Mouse (Mus musculus): ENCODE results near the gene Carns1. TPM values are rescaled to one million over a fixed set of nuclear protein-coding genes. Genes with fewer than 3 reads are reported as not detected.
"Not testable (repeated sequence)": the region's sequence is repeated elsewhere in the genome, so short reads cannot be mapped to it uniquely, and the experiment has no call there.

Carns1 gene
- total and polyA plus RNA-seq, 3 experiments, result 1.7 to 4.0 (median 3.8) TPM

DNA sequence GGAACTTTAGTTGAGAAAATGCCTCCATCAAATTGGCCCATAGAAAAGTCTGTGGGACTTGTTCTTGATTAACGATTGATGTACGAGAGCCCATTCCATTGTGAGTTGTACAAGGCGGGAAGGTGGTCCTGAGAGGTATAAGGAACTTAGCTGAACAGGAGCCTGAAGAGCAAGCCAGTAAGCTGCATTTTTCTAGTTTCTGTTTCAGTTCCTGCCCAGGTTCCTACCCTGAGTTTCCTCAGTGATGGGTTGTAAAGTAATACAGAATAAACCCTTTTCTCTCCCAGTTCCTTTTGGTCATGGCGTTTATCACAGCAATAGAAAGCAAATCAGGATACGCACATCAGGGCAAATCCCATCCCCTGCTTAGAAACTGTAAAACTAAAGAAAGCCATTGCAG, 37.4 kb downstream of the Carns1 start:
- Histone ChIP-seq H3K9me3 (replicated peaks; ENCODE audit: low read length) (no peaks in the 10 kb centered on the region), H3K4me3 (replicated peaks in 1 of 3; ENCODE audit: low read depth in 2 of 3, low read length in 2 of 3, poor library complexity in 1 of 3) (no peak overlapping the region), H3K27ac (ENCODE audit: insufficient read depth, low read depth) (no peak overlapping the region; the same call in 1 of the 2 replicates), H3K27me3 (replicated peaks) (no peaks in the 10 kb centered on the region), H3K79me2 (replicated peaks; ENCODE audit: control insufficient read depth, extremely low read depth, insufficient read depth, poor library complexity, severe bottlenecking) (no peaks in the 10 kb centered on the region; the same call in 1 of the 2 replicates), H3K9ac (ENCODE audit: insufficient read depth, low read depth) (no peak overlapping the region), H3K4me2 (ENCODE audit: insufficient read depth, low read depth, poor library complexity, severe bottlenecking) (peak overlapping the region; percentile 42), H3K36me3 (replicated peaks in 1 of 2; ENCODE audit: control insufficient read depth in 1 of 2, insufficient read depth in 1 of 2, low read length in 1 of 2) (peaks cover 4 to 56% of the 10 kb centered on the region in 2 experiments), H3K4me1 (ENCODE audit: control insufficient read depth in 1 of 2, insufficient read depth in 2 of 2) (peaks cover 38 to 91% of the 10 kb centered on the region in 2 experiments)
- in situ Hi-C loops (cut with MboI; ENCODE audit: low pct_ligation_motif_present, low pct_unique_long_range_greater_than_20kb, low sequenced_read_pairs), result no loop called here
- dilution Hi-C loops (cut with MboI; ENCODE audit: extremely low pct_ligation_motif_present, extremely low pct_unique_long_range_greater_than_20kb, low sequenced_read_pairs), result no loop called here
- peak; percentile 43 for DNase-seq (ENCODE audit: extremely low read depth)
- TF ChIP-seq E2F4 (IDR thresholded peaks at IDR 0.05; ENCODE audit: insufficient replicate concordance, low read depth, low read length) (peak; percentile 34; the same call in 1 of the 2 replicates), GABPA (IDR thresholded peaks at IDR 0.05; ENCODE audit: insufficient replicate concordance, low read depth, low read length) (no peak), EP300 (IDR thresholded peaks at IDR 0.05; ENCODE audit: low read length) (peak; percentile 86), IRF4 (IDR thresholded peaks at IDR 0.05; ENCODE audit: low read depth, low read length) (peak; percentile 85)

DNA sequence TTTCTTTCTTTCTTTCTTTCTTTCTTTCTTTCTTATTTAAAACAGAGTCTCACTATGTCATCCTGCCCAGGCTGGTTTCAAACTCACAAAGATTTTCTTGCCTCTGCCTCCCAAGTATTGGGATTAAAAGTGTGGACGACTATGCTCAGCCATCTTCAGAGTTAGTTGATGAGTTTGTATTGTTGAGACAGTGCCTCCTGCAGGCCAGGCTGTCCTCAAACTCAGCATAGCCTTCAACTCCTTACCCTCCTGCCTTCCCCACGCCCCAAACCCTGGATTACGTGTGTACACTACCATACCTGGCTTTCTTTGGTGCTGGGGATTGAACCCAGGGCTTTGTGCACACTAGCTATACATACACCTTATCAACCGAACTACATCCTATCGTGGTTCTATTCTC, 38.8 kb downstream of the Carns1 start:
- Histone ChIP-seq H3K9me3 (replicated peaks; ENCODE audit: low read length) (no peaks in the 10 kb centered on the region), H3K4me3 (replicated peaks in 1 of 3; ENCODE audit: low read depth in 2 of 3, low read length in 2 of 3, poor library complexity in 1 of 3) (peak overlapping the region in 1 of 3 experiments; percentile 8), H3K9ac (ENCODE audit: insufficient read depth, low read depth) (peak overlapping the region; percentile 7; the same call in 1 of the 2 replicates), H3K79me2 (replicated peaks; ENCODE audit: control insufficient read depth, extremely low read depth, insufficient read depth, poor library complexity, severe bottlenecking) (no peaks in the 10 kb centered on the region; the same call in 1 of the 2 replicates), H3K36me3 (replicated peaks in 1 of 2; ENCODE audit: control insufficient read depth in 1 of 2, insufficient read depth in 1 of 2, low read length in 1 of 2) (peaks cover 16 to 59% of the 10 kb centered on the region in 2 experiments), H3K4me1 (ENCODE audit: control insufficient read depth in 1 of 2, insufficient read depth in 2 of 2) (peaks cover 36 to 91% of the 10 kb centered on the region in 2 experiments), H3K4me2 (ENCODE audit: insufficient read depth, low read depth, poor library complexity, severe bottlenecking) (no peak overlapping the region), H3K27me3 (replicated peaks) (no peaks in the 10 kb centered on the region), H3K27ac (ENCODE audit: insufficient read depth, low read depth) (peak overlapping the region; percentile 44)
- no peak for TF ChIP-seq EP300 (IDR thresholded peaks at IDR 0.05; ENCODE audit: low read length)
- no peak for TF ChIP-seq KAT2A (IDR thresholded peaks at IDR 0.05; ENCODE audit: insufficient replicate concordance, low read length)
- TF ChIP-seq SMC3 (IDR thresholded peaks at IDR 0.05; ENCODE audit: low read depth, low read length), result peak; percentile 48; the same call in 1 of the 2 replicates
- peak; percentile 23 for TF ChIP-seq RAD21 (IDR thresholded peaks at IDR 0.05; ENCODE audit: low read depth, low read length)
- peak; percentile 30; the same call in 1 of the 2 replicates for TF ChIP-seq TCF12 (IDR thresholded peaks at IDR 0.05; ENCODE audit: low read depth, low read length)
- TF ChIP-seq CTCF (conservative IDR thresholded peaks at IDR 0.05 in 1 of 2, IDR thresholded peaks at IDR 0.05 in 1 of 2; ENCODE audit: low read depth in 2 of 2, low read length in 2 of 2), result peak; percentile 6 to 73; a peak in 3 of 4 replicates
- peak; percentile 69 for DNase-seq (ENCODE audit: extremely low read depth)
- in situ Hi-C loops (cut with MboI; ENCODE audit: low pct_ligation_motif_present, low pct_unique_long_range_greater_than_20kb, low sequenced_read_pairs) (no loop called here), dilution Hi-C loops (cut with MboI; ENCODE audit: extremely low pct_ligation_motif_present, extremely low pct_unique_long_range_greater_than_20kb, low sequenced_read_pairs) (no loop called here)

DNA sequence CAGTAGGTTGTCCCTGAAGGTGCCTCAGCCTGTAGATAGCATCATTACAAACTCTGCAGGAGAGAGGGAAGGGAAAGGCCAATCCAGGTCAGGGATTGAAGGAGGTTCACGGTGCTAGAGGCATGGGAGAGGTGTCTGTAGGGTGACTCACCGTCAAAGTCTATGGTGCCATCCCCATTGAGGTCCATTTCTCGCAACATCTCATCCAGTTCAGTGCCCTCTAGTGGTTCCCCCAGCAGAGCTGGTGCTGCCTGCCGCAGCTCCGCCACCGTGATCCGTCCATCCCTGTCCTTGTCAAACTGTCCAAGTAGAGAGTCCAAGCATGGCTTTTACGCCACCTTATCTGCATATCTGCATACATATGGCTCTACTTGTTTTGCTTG, 39.3 kb downstream of the Carns1 start:
- dilution Hi-C loops (cut with MboI; ENCODE audit: extremely low pct_ligation_motif_present, extremely low pct_unique_long_range_greater_than_20kb, low sequenced_read_pairs); H3K27me3 ChIP-seq (replicated peaks); H3K9me3 ChIP-seq (replicated peaks; ENCODE audit: low read length); in situ Hi-C loops (cut with MboI; ENCODE audit: low pct_ligation_motif_present, low pct_unique_long_range_greater_than_20kb, low sequenced_read_pairs); H3K79me2 ChIP-seq (replicated peaks; ENCODE audit: control insufficient read depth, extremely low read depth, insufficient read depth, poor library complexity, severe bottlenecking): not testable (repeated sequence)
- Histone ChIP-seq H3K27ac (ENCODE audit: insufficient read depth, low read depth) (peak overlapping the region; percentile 99), H3K9ac (ENCODE audit: insufficient read depth, low read depth) (peak overlapping the region; percentile 82), H3K4me1 (ENCODE audit: control insufficient read depth in 1 of 2, insufficient read depth in 2 of 2) (peaks cover 36 to 91% of the 10 kb centered on the region in 2 experiments), H3K36me3 (replicated peaks in 1 of 2; ENCODE audit: control insufficient read depth in 1 of 2, insufficient read depth in 1 of 2, low read length in 1 of 2) (peaks cover 21 to 59% of the 10 kb centered on the region in 2 experiments), H3K4me3 (replicated peaks in 1 of 3; ENCODE audit: low read depth in 2 of 3, low read length in 2 of 3, poor library complexity in 1 of 3) (peak overlapping the region; percentile 37 to 54 (median 41)), H3K4me2 (ENCODE audit: insufficient read depth, low read depth, poor library complexity, severe bottlenecking) (peak overlapping the region; percentile 30)
- TF ChIP-seq SMC3 (IDR thresholded peaks at IDR 0.05; ENCODE audit: low read depth, low read length) (peak; percentile 46), MAX (IDR thresholded peaks at IDR 0.05; ENCODE audit: low read length) (0 out of 2 replicates have a peak, but pooled peaks have one; percentile 12), MYC (IDR thresholded peaks at IDR 0.05; ENCODE audit: low read depth, low read length) (peak; percentile 12; the same call in 1 of the 2 replicates), POLR2A (IDR thresholded peaks at IDR 0.05; ENCODE audit: low read depth, low read length) (peak; percentile 55; the same call in 1 of the 2 replicates), TBP (conservative IDR thresholded peaks at IDR 0.05; ENCODE audit: low read depth, low read length) (peak; percentile 12; the same call in 1 of the 2 replicates), CTCF (conservative IDR thresholded peaks at IDR 0.05 in 1 of 2, IDR thresholded peaks at IDR 0.05 in 1 of 2; ENCODE audit: low read depth in 2 of 2, low read length in 2 of 2) (peak; percentile 60 to 64), RAD21 (IDR thresholded peaks at IDR 0.05; ENCODE audit: low read depth, low read length) (peak; percentile 12)
- DNase-seq (ENCODE audit: extremely low read depth), result peak; percentile 60
